Mouse (Mus musculus) MN1 (cell line): ENCODE data around the gene Greb1.

ENCODE experiments used
- DNase-seq: peaks from one replicate; pipeline ENCODE4 v3.0.0-alpha.2; 2016; ENCODE audit warnings: low spot score

Gene Greb1

DNA sequence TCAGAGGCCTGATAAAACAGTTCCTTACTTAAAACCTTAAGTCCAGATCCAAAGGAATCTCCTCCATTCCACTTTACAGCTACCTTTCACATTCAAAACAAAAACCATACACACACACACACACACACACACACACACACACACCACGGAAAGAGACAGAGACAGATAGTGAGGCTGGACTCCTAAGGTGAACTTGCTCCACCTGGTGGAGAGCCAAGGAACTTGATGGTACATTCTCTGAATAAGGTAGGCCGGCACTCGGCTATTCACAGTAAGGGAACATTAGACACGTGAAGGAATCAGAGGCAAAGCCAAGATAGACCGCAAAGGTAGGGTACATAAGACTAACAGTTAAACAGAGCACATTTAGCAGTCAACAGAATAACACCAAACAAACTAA is 4.8 kb upstream of the Greb1 start:
- peak; percentile 83 for DNase-seq

DNA sequence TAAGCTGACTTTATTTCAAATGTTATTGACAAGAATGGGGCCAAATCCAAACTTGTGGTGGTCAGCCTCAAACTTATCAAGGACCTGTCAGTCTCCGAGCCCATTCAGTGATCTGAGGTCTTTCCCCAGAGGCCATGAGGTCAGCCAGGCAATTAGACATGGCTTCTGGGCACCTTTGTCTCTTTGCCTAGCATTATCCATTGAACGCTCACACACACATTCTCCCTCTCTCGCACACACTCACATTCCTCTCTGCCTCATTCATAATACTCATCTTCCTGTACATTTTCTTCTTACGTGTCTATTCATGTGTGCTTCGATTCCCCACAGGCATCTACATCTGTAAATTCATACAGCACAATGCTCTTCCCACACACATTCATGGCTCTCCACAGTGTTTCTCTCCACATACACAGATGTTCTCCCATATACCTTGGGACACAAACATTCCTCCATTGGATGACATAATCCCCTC is 3.3 kb upstream of the Greb1 start:
- no peak for DNase-seq

DNA sequence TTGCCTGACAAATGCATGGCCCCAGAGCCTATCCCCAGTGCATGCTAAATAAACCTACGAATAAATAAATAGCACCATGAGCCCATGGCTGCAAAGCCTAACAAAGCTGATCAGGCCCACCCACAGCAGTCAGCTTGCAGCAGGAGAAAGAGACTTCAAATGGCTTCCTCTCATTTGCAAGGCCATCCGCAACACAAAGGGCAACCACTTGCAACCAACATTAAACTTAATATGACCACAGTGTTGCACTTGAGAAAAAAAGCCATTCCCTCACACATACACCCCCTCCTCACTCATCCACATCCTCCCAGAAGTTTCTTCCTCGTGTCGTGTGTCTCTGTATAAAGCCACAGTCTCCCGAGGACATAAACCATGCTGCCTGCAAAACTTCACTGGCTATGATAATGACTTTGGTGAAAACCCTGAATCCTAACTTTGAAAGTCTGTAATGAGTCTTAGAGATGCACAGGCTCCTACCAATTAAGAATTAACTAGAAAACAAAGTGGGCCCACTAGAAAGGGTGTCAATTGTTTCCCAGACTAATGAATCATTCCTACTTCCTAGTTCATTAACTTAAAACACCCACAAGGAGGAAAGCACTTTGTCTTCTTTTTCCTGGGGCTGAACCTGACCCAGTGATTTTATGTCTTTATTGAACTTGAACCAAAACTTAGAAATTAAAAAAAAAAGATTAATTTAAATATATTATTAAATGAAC is 2.7 kb upstream of the Greb1 start:
- DNase-seq, result no peak

DNA sequence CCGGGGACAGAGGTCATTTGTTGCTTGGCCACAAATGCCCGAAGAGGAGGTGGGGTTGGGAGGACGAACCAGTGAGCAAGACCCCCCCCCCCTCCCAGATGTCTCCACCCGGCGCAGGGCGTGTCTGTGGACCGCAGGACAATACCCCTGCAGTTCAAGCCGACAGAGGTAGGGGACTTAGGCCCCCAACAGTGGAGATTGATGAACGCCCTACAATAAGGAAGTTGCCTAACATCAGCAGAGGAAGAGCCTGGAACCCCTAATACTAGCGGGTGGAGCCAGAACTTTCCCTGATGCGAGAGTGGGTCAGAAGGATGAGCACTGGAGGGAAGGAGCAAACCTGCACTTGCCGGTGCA is 251 bp upstream of the Greb1 start:
- no peak for DNase-seq

DNA sequence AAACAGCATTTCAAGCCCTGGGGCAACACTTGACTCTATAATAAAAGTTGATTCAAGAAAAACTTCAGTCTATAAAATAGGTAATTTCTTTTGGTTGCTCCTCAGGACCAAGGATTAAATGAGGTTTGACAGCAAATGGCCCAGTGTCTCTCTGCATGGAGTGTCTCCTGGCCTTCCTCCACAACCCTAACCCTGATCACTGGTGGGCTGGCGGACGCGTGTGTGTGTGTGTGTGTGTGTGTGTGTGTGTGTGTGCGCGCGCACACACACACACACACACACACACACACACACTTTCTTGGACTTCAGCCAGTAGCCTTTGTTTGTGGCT is 793 bp downstream of the Greb1 start:
- DNase-seq, result no peak

DNA sequence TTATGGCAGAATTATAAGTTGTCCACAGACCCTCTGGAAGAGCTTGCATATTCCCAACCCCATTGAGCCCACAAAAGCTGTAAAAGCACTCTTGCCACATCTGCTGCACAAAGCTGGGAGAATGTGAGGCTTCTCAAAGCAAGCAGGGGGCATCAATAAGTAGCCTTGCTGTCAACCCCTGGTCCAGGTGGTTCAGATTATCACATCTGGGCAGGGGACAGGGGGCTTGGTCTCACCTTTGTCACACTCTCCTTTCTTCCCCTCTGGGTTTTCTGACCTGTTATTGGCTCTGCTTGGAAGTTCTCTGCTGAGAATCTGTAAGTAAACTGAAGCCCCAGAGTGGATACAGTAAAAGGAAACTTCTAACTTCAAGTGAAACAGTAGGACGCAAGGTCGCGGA is 1.8 kb downstream of the Greb1 start:
- no peak for DNase-seq

DNA sequence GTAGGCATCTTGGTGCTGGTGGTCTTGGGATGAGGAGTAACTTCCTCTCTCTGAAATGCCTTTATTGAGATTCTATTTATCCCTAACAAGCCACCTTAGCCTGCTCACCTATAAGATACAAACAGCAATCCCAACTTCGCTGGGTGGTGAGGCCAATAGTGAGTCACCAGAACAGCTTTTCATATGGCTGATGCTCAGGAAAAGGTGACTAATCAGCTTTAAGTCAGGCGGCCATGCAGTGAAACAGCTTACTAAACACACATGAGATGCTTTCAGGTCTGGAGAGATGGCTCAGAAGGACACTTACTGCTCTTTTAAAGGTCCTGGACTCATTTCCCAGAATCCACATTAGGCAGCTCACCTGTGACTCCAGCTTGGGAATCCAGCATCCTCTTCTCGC is 4.9 kb downstream of the Greb1 start:
- DNase-seq, result no peak

DNA sequence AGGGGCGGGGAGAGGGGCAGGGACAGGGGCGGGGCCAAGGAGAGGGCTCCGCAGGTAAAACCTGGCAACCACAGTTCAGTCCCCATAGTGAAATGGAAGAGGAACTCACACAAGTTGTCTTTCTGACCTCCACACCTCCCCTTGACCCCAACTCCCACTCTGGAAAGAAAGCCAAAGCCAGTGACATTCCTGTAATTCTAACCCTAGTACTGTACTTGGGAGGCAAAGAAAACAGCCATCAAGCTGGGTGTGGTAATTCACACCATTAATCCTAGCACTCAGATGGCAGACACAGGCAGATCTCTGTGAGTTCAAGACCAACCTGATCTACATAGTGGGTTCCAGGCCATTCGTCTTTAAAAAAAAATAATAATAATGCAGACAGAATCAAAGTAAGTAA is 7.3 kb downstream of the Greb1 start:
- no peak for DNase-seq

DNA sequence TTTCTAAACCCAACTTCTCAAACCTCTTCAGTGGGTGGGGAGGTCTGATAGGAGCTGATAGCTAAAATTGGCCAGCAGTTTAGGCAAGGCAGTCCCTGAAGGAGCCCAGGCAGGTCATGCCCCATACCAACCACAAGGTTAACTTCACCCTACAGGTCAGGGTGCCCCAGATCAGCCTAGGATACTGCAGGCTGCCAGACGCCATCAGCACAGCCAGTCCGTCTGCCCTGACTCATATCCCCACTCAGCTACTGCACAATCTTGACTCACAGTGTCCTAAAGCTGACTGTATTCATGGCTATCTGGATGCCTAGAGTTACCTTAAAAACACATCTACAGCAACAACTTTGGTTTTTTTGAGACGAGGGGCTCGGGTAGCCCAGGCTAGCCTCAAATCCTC is 10.2 kb downstream of the Greb1 start:
- no peak for DNase-seq

DNA sequence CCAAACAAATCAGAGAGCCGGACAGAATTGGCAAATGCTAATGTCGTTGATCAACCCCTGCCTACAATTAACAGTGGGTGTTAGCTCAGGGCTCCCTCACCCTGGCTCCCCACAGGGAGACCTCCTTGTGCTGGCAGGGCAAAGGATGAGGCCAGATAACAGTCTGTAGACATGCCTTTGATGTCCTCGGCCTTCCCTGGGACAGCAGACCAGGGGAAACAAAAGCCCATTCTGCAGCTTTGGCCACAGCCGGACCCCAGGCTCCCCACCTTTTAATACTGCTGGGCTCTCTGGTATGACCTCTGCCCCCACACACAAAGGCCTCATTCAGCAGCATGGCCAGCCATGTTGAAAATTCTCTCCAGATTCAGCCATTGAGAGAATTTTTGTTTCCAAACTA is 10.9 kb downstream of the Greb1 start:
- no peak for DNase-seq

DNA sequence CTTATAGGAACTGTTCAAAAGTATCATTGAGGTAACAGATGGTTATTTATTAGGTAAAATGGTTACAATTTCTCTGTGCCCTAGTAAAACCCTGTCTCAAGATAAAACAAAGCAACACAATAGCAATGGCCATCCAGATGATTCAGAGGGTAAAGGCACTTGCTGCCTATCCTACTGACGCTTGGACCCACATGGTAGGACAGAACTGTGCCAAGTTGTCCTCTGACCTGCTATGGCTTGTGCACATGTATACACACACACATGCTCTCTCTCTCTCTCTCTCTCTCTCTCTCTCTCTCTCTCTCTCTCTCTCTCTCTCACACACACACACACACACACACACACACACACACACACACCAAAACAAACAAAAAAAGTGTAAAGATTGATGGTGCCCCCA is 11.5 kb downstream of the Greb1 start:
- no peak for DNase-seq

DNA sequence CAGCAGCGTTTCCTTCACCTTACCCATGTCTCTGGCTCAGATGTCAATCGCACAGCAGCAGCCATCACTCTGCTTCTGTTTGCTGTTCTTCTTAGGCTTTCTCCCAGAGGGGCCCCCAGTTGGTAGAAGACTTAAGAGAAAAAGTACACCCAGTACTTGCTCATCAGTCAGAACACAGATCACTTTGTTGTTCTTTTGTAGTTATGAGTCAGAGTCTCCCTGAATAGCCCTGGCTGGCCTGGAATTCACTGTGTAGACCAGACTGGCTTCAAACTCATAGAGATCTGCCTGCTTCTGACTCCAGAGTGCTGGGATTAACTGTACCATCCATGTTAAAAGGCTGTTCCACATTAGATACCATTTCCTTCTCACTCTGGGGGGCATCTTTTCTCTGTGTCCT is 12.1 kb downstream of the Greb1 start:
- no peak for DNase-seq

DNA sequence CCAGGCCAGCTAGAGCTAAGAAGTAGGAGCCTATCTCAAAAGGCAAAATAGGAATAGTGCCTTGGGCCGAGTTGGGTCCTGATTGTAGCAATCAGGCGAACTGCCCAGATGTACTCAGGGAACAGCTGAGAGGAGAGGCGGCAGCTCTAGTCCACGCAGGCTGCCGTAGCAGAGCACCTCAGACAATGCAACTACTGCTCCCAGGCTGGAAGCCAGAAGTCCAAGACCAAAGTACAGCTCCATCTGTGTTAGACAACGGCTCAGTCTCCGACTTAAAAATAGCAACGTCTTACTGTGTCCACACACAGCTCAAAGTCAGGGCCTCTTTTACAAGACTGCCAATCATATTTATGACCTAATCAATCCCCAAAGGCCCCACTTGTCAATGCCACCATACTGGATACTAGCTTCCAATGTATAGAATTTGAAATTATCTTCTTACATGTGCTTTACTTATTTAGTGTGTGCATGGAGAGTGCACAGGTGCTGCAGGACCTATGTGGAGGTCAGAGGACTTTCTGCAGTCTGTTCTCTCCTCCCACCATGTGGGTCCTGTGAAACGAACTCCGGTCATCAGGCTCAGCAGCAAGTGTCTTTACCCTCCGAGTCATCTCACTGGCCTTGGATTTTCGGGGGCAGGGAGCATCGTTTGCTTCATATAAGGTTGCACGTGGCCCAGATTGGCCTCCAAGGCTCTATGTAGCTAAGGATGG is 19.5 kb downstream of the Greb1 start:
- DNase-seq, result no peak

DNA sequence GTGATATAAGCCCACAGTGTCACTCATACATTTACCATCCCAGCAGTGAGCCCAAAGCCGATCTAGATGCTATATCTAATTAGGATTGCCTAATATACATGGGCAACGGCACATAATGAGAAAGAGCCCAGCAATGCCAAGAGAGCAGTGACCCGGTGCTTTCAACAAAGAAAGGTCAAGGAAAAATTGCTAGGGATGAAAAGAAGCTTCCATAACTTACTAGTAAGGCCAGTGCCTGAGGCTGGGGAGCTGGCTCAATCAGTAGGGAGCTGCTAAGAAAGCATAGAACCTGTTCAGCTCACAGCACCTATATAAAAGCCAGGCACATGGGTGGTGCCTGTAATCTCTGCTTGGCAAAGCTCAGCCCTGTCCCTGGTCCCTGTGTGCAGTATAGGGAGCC is 20.4 kb downstream of the Greb1 start:
- DNase-seq, result no peak

DNA sequence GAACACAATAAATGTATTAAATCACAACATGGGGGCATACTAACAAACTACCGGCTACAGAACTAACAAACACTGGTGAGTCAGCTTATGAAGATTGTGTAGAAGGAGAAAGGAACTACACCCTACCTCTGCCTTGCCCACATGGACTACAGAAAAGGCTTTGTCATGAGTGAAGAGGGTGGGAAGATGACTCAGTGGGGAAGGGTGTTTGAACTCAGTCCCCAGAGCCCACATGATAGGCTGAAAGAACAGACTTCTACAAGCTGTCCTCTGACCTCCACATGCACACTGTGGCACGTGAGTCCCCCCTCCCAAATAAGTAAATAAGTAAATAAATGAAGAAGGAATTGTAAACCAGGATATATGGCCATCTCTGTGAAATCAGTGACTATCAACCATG is 21.5 kb downstream of the Greb1 start:
- no peak for DNase-seq

DNA sequence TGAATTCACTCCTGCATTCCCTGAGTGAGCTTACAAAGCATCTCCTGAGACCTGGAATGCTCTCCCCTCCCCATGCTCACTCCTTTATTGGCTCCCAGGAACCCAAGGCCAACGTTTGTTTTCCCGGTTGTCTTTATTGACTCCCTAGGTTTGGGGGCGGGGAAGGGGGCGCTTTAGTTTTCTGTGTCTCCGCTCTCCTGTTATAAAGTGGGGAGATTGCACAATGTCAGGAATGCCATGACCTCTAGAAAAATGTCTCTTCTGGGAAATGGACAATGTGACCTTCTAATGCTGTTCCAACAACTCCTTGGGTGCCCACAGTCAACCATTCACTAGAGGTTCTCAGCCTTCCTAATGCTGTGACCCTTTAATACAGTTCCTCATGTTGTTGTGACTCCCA is 22.2 kb downstream of the Greb1 start:
- DNase-seq, result no peak

DNA sequence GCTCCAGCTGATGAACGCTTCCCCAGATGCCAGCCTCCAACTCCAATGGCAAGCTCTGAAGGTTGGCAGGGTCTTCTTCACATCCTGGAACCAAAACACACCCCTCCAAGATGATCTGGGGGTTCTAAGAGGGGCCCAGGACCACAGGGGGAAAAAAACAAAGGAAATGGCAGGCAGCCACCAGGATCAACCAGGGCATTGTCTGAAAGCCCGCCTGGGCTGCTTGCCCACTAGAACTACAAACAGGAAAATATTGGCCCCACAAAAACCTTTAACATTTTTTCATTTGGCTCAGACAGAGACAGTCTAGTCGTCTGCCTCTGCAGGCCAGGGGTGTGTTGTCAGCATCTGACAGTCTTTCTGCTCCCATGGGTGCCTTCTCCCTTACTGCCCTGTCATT is 25.3 kb downstream of the Greb1 start:
- no peak for DNase-seq

DNA sequence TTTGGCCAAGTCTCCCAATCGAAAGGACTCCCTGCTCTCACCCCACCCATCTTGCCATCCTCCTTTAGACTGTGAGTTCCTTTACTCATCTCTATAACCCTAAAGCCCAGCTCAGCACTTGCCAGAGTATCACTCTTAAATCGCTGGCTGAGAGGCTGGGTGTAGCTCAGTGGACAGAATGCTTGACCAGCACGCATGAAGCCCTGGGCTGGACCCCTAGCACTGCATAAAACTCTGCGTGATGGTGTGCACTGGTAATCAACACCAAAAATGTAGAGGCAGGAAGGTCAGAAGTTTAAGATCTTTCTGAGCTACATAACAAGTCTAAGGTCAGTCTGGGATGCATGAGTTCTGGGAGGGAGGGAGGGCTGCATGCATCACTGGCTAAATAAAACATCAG is 26.1 kb downstream of the Greb1 start:
- DNase-seq, result no peak

DNA sequence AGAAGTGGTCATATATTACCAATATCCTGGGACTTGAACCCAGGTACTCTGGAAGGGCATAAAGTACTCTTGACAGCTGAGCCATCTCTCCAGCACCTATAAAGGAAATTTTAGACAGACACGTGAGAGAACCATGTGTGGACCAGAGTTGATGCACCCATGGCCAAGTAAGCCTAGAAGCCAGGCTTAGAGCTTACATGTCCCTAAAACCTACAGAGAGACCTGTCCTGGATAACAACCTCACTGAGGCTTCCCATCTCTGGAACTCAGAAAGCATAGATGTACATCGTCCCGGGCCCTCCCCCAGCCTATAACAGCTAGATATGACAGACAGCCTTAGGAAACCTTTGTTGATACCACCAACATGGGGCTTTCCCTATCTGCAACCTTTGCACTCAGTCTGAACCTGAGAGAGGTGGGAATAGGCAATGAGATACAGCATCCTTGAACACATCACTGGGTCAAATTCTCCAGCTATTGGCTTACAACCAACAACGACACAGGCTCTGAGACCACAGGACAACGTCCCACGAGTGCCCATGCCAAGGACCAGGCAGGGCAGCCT is 31.0 kb downstream of the Greb1 start:
- no peak for DNase-seq

DNA sequence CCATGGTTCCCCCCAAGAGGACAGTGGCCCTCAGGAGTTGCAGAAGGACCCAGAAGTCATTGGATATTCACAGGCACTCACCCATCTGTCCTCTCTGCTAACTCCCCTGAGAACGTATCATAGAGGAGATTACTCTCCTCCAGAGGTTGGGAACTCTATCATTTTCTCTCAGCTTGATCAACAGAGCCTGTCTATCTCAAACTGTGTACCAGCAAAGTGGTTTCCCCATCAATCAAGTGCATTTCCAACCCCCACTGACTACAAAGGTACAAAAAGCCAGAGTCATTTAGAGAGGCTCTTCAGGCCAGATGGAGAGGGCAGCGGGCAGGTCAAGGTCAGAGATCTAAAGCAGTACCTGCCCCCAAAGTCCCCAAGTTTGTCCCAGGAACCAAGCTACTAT is 32.0 kb downstream of the Greb1 start:
- DNase-seq, result no peak

DNA sequence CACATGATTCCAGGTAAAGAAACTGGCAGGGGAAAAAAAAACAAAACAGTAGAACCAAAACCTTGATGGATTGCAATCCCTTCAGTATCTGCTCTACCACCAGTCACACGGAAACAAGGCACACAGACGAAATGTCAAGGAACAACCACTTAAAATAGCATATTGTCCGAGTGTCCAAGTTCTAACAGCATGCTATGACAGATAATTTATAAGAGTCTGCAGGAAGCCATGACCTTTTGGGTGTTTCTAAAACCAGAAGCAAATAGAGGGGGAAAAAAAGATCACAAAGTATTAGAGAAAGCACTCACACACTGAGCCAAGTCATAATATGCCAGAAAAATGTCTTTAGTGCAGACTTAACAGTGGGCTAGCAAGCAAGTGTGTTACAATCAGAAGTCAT is 32.4 kb downstream of the Greb1 start:
- DNase-seq, result no peak

DNA sequence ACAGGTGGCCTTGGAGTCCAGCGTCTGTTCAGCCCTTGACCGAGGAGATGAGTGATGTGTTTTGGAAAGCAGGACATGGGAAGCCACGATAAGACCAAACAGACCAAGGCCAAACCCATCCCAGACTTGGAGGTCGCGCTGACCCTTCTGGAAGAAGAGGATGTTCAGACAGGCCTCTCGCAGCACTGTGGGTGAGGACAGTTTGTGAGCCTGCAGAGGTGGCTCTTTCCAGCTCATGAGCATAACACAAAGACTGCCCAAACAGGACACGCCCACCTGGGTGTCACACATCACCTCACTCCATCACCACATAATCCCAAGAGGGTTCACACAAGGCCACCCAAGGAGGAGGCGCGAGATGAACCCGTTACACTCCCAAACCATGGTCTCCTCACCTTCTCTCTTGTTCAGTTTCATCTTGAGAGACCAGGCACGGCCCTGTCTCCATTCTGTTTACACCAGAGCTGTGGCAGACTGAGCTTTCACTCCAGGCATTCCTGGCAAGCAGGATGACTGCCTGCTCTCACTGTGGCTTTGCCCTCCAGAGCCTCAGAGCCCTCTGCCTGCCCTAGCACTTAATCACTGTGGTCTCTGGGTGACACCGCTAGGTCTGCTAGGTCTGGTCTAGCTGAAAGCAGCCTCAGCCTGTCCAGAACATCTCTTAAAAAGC is 35.8 kb downstream of the Greb1 start:
- DNase-seq, result no peak
